Mouse (Mus musculus): ENCODE data around the gene Srpk2. TPM values are rescaled to one million over a fixed set of nuclear protein-coding genes. Genes with fewer than 3 reads are reported as not detected.
"Not testable (repeated sequence)": the region's sequence is repeated elsewhere in the genome, so short reads cannot be mapped to it uniquely, and the experiment has no call there.

Srpk2 gene
- polyA plus RNA-seq, 1 experiment from 2014 or later: 57.1 TPM

GRCm38 (mm10) chr5:23597260-23597864, 87.1 kb downstream of the Srpk2 start:
- H3K36me3 ChIP-seq (replicated peaks): 0 out of 2 replicates have a peak, but pooled peaks cover 3% of the 10 kb centered on the region
- H3K27me3 ChIP-seq (replicated peaks; ENCODE audit: low read depth, poor library complexity, severe bottlenecking): no peaks in the 10 kb centered on the region
- WGBS: 82% methylated on average over 8 of the region's 8 CpGs
- no peaks in the 10 kb centered on the region for H3K9me3 ChIP-seq
- H3K4me3 ChIP-seq: no peak overlapping the region
- H3K27ac ChIP-seq (replicated peaks): no peak overlapping the region
- DNase-seq (ENCODE audit: low spot score): no peak
- peaks cover 17% of the 10 kb centered on the region for H3K4me1 ChIP-seq

- H3K36me3 ChIP-seq (replicated peaks): 0 out of 2 replicates have a peak, but pooled peaks cover under 1% of the 10 kb centered on the region
- DNase-seq (ENCODE audit: low spot score): no peak
- H3K27ac ChIP-seq (replicated peaks): no peak overlapping the region
- WGBS: 91% methylated on average over 5 of the region's 5 CpGs
- peaks cover 9% of the 10 kb centered on the region; the same call in 1 of the 2 replicates for H3K4me1 ChIP-seq
- H3K27me3 ChIP-seq (replicated peaks; ENCODE audit: low read depth, poor library complexity, severe bottlenecking): no peaks in the 10 kb centered on the region
- H3K9me3 ChIP-seq: no peaks in the 10 kb centered on the region
- no peak overlapping the region for H3K4me3 ChIP-seq
Measured at GRCm38 (mm10) chr5:23596326-23596965, 88.0 kb downstream of the Srpk2 start.

GRCm38 (mm10) chr5:23590298-23590697, 94.1 kb downstream of the Srpk2 start:
- H3K27ac ChIP-seq (replicated peaks); H3K27me3 ChIP-seq (replicated peaks; ENCODE audit: low read depth, poor library complexity, severe bottlenecking); DNase-seq (ENCODE audit: low spot score); H3K36me3 ChIP-seq (replicated peaks); H3K4me3 ChIP-seq; H3K9me3 ChIP-seq: not testable (repeated sequence)
- H3K4me1 ChIP-seq: peaks cover 12% of the 10 kb centered on the region
- 91% methylated on average over 5 of the region's 5 CpGs for WGBS

GRCm38 (mm10) chr5:23587614-23588013, 96.8 kb downstream of the Srpk2 start:
- Histone ChIP-seq H3K27me3 (replicated peaks; ENCODE audit: low read depth, poor library complexity, severe bottlenecking) (no peaks in the 10 kb centered on the region), H3K36me3 (replicated peaks) (no peaks in the 10 kb centered on the region), H3K27ac (replicated peaks) (no peak overlapping the region), H3K4me1 (peaks cover 16% of the 10 kb centered on the region), H3K9me3 (no peaks in the 10 kb centered on the region), H3K4me3 (no peak overlapping the region)
- 81% methylated on average over 2 of the region's 2 CpGs for WGBS
- DNase-seq (ENCODE audit: low spot score): no peak

GRCm38 (mm10) chr5:23586531-23587453, 97.6 kb downstream of the Srpk2 start:
- H3K4me1 ChIP-seq: peaks cover 16% of the 10 kb centered on the region
- 86% methylated on average over 13 of the region's 13 CpGs for WGBS
- no peaks in the 10 kb centered on the region for H3K27me3 ChIP-seq (replicated peaks; ENCODE audit: low read depth, poor library complexity, severe bottlenecking)
- H3K27ac ChIP-seq (replicated peaks): no peak overlapping the region; the same call in 1 of the 2 replicates
- DNase-seq (ENCODE audit: low spot score): no peak
- no peaks in the 10 kb centered on the region for H3K9me3 ChIP-seq
- no peak overlapping the region for H3K4me3 ChIP-seq
- no peaks in the 10 kb centered on the region for H3K36me3 ChIP-seq (replicated peaks)

GRCm38 (mm10) chr5:23581484-23582060, 102.8 kb downstream of the Srpk2 start:
- Histone ChIP-seq H3K4me1 (peaks cover 16% of the 10 kb centered on the region), H3K4me3 (no peak overlapping the region), H3K9me3 (no peaks in the 10 kb centered on the region), H3K36me3 (replicated peaks) (no peaks in the 10 kb centered on the region), H3K27me3 (replicated peaks; ENCODE audit: low read depth, poor library complexity, severe bottlenecking) (no peaks in the 10 kb centered on the region), H3K27ac (replicated peaks) (no peak overlapping the region)
- 85% methylated on average over 2 of the region's 2 CpGs for WGBS
- no peak for DNase-seq (ENCODE audit: low spot score)

- Histone ChIP-seq H3K36me3 (replicated peaks) (peaks cover 4% of the 10 kb centered on the region), H3K27me3 (replicated peaks; ENCODE audit: low read depth, poor library complexity, severe bottlenecking) (no peaks in the 10 kb centered on the region), H3K4me3 (no peak overlapping the region), H3K9me3 (0 out of 2 replicates have a peak, but pooled peaks cover under 1% of the 10 kb centered on the region), H3K4me1 (peaks cover 17% of the 10 kb centered on the region), H3K27ac (replicated peaks) (no peak overlapping the region)
- DNase-seq (ENCODE audit: low spot score): no peak
- 92% methylated on average over 3 of the region's 3 CpGs for WGBS
Measured at GRCm38 (mm10) chr5:23579120-23579880, 105.1 kb downstream of the Srpk2 start.

GRCm38 (mm10) chr5:23578322-23578957, 106.0 kb downstream of the Srpk2 start:
- peaks cover 5% of the 10 kb centered on the region; the same call in 1 of the 2 replicates for H3K9me3 ChIP-seq
- peaks cover 13% of the 10 kb centered on the region for H3K36me3 ChIP-seq (replicated peaks)
- no peak for DNase-seq (ENCODE audit: low spot score)
- H3K27ac ChIP-seq (replicated peaks): no peak overlapping the region
- peaks cover 17% of the 10 kb centered on the region for H3K4me1 ChIP-seq
- H3K4me3 ChIP-seq: no peak overlapping the region
- H3K27me3 ChIP-seq (replicated peaks; ENCODE audit: low read depth, poor library complexity, severe bottlenecking): no peaks in the 10 kb centered on the region
- 88% methylated on average over 4 of the region's 4 CpGs for WGBS

GRCm38 (mm10) chr5:23577847-23578246, 106.6 kb downstream of the Srpk2 start:
- H3K9me3 ChIP-seq: peaks cover 5% of the 10 kb centered on the region; the same call in 1 of the 2 replicates
- no peak for DNase-seq (ENCODE audit: low spot score)
- 70% methylated on average over 4 of the region's 4 CpGs for WGBS
- no peak overlapping the region for H3K4me3 ChIP-seq
- H3K4me1 ChIP-seq: peaks cover 14% of the 10 kb centered on the region
- no peak overlapping the region for H3K27ac ChIP-seq (replicated peaks)
- no peaks in the 10 kb centered on the region for H3K27me3 ChIP-seq (replicated peaks; ENCODE audit: low read depth, poor library complexity, severe bottlenecking)
- peaks cover 13% of the 10 kb centered on the region for H3K36me3 ChIP-seq (replicated peaks)

GRCm38 (mm10) chr5:23576336-23577094, 107.9 kb downstream of the Srpk2 start:
- no peak overlapping the region for H3K27ac ChIP-seq (replicated peaks)
- 82% methylated on average over 6 of the region's 6 CpGs for WGBS
- H3K9me3 ChIP-seq: peaks cover 5% of the 10 kb centered on the region; the same call in 1 of the 2 replicates

GRCm38 (mm10) chr5:23573942-23574341, 110.5 kb downstream of the Srpk2 start:
- WGBS: 94% methylated on average over 5 of the region's 5 CpGs
- peaks cover 13% of the 10 kb centered on the region for H3K4me1 ChIP-seq
- no peak for DNase-seq (ENCODE audit: low spot score)

More at GRCm38 (mm10) chr5:23576336-23577094, 107.9 kb downstream of the Srpk2 start:
- H3K4me3 ChIP-seq: no peak overlapping the region
- H3K36me3 ChIP-seq (replicated peaks): peaks cover 13% of the 10 kb centered on the region
- no peaks in the 10 kb centered on the region for H3K27me3 ChIP-seq (replicated peaks; ENCODE audit: low read depth, poor library complexity, severe bottlenecking)
- H3K4me1 ChIP-seq: peaks cover 13% of the 10 kb centered on the region
- DNase-seq (ENCODE audit: low spot score): no peak

More at GRCm38 (mm10) chr5:23573942-23574341, 110.5 kb downstream of the Srpk2 start:
- H3K27ac ChIP-seq (replicated peaks): no peak overlapping the region
- peaks cover 5% of the 10 kb centered on the region; the same call in 1 of the 2 replicates for H3K9me3 ChIP-seq
- peaks cover 17% of the 10 kb centered on the region for H3K36me3 ChIP-seq (replicated peaks)
- no peaks in the 10 kb centered on the region for H3K27me3 ChIP-seq (replicated peaks; ENCODE audit: low read depth, poor library complexity, severe bottlenecking)
- H3K4me3 ChIP-seq: no peak overlapping the region

Data from embryonic facial prominence, embryonic 10.5 days (tissue).